Mouse (Mus musculus): ENCODE results near the gene Nrip2. TPM values are rescaled to one million over a fixed set of nuclear protein-coding genes. Genes with fewer than 3 reads are reported as not detected.

The Nrip2 gene
- 1.1 TPM for polyA plus RNA-seq (2017; shearing (Covaris generic))

GRCm38 (mm10) chr6:128398996-128399395 lies at the start of gene Nrip2:
Nrip2 (plus strand) TSS chr6:128399296.

GRCm38 (mm10) chr6:128355726-128356416 lies 43.2 kb upstream of the Nrip2 start, which contains the start of gene Tulp3:
Tulp3 (minus strand) TSS chr6:128355851.

GRCm38 (mm10) chr6:128362381-128363006 lies 36.6 kb upstream of the Nrip2 start, which contains the start of the genes Rhno1 and Foxm1:
Rhno1 (minus strand) TSS chr6:128362911.
Foxm1 (plus strand) TSS chr6:128362967.

GRCm38 (mm10) chr6:128375192-128375591 lies 23.9 kb upstream of the Nrip2 start, which contains the start of the genes Tex52 and Gm44596:
Tex52 (plus strand) TSS chr6:128375456.
Gm44596 (plus strand) TSS chr6:128375503.

GRCm38 (mm10) chr6:128424269-128425019 lies 25.3 kb downstream of the Nrip2 start, which contains the start of gene Itfg2:
Itfg2 (minus strand) TSS chr6:128424931.

GRCm38 (mm10) chr6:128438317-128438870 lies 39.3 kb downstream of the Nrip2 start, which contains the start of gene Fkbp4:
Fkbp4 (minus strand) TSS chr6:128438677.

Other genes with a start within 250 kb of the Nrip2 start
- not detected for gene Tead4, start 98.5 kb upstream of the Nrip2 start, polyA plus RNA-seq (2017; shearing (Covaris generic))
- gene Tulp3, start 43.4 kb upstream of the Nrip2 start, polyA plus RNA-seq (2017; shearing (Covaris generic)): 1.2 TPM
- 55.1 TPM for gene Rhno1, start 36.4 kb upstream of the Nrip2 start, polyA plus RNA-seq (2017; shearing (Covaris generic))
- gene Foxm1, start 36.3 kb upstream of the Nrip2 start, polyA plus RNA-seq (2017; shearing (Covaris generic)): 1.9 TPM
- not detected for gene Tex52, start 23.8 kb upstream of the Nrip2 start, polyA plus RNA-seq (2017; shearing (Covaris generic))
- not detected for gene Gm44596, start 23.8 kb upstream of the Nrip2 start, polyA plus RNA-seq (2017; shearing (Covaris generic))
- 33.4 TPM for gene Itfg2, start 25.6 kb downstream of the Nrip2 start, polyA plus RNA-seq (2017; shearing (Covaris generic))
- gene Fkbp4, start 39.4 kb downstream of the Nrip2 start, polyA plus RNA-seq (2017; shearing (Covaris generic)): 64.6 TPM
- gene Pzp, start 127.4 kb downstream of the Nrip2 start, polyA plus RNA-seq (2017; shearing (Covaris generic)): 0.29 TPM
- 0.18 TPM for gene A2ml1, start 182.3 kb downstream of the Nrip2 start, polyA plus RNA-seq (2017; shearing (Covaris generic))
- gene Klrb1a, start 224.2 kb downstream of the Nrip2 start, polyA plus RNA-seq (2017; shearing (Covaris generic)): 0.59 TPM

All from inflammation-experienced regulatory T-cells, adult 16 weeks (primary cell).